Mouse (Mus musculus) liver, embryonic 14.5 days (tissue): ENCODE results near the gene Vipr1.

ENCODE experiments used
- CTCF ChIP-seq: IDR thresholded peaks from 2 replicates; pipeline ENCODE4 v1.5.1; 2016; ENCODE audit warnings: antibody characterized with exemption, low read depth, control low read depth
- EP300 ChIP-seq: IDR thresholded peaks from 2 replicates; pipeline ENCODE4 v1.6.1; 2016; ENCODE audit warnings: antibody characterized with exemption, low read depth

GRCm38 (mm10) chr9:121684702-121685101, 42.2 kb downstream of the Vipr1 start:
- TF ChIP-seq CTCF (no peak), EP300 (no peak)
